Mouse (Mus musculus) cerebellum, adult (tissue): Measurements from ENCODE around the gene Fbxw17.
"Not testable (repeated sequence)": the region's sequence is repeated elsewhere in the genome, so short reads cannot be mapped to it uniquely, and the experiment has no call there.

Source experiments
- ATAC-seq: cut with Nextera tagmentation; 2 replicates; pipeline ENCODE4 v1.9.2; 2017; ENCODE audit warnings: mild to moderate bottlenecking, moderate library complexity, mixed read lengths; ENCODE audit not compliant: insufficient number of reproducible peaks, low FRiP score, low TSS enrichment

Gene Fbxw17

DNA sequence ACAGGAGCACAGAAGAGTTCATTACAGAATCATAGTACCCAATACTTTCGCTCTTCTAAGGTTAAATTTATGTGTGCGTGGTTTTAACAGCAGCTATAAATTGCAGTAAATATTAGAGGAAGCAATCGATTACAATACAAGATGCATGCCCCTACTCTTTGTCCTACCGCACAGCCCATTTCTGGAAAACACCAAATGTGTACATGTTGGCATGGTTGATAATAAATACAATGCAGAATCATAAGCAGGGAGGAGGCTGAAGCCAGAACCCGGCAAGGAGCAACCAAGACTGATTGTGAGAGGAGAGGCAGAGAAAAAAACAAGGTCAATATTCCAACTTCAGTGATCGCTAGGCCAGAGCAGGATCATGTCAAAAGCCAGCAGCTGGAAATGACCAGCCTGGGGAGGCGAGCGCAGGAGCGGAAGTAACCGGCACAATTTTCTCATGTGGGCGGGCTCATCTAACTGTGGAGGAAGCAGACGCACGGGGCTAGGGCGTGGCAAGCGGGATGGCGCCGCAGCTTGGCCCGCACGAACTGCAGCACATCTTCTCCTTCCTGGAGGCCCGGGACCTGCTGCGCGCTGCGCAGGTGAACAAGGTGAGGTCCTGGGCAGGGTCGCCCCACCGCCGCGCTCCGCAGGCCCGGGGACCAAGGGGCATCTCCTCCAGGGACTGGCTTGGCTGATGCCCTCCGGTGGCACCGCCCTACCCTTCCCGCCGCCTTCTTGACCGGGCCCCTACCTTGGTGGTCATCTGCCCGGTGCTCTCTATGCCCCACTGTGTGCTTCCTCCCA lies at the start of gene Fbxw17:
Gene Fbxw17, plus strand, starts transcription at position 476 of the 795 bp plus-strand sequence.
- ATAC-seq = peak; percentile 89

- ATAC-seq = not testable (repeated sequence)
Measured at GRCm38 (mm10) chr13:50372934-50373705, 44.5 kb upstream of the Fbxw17 start.

DNA sequence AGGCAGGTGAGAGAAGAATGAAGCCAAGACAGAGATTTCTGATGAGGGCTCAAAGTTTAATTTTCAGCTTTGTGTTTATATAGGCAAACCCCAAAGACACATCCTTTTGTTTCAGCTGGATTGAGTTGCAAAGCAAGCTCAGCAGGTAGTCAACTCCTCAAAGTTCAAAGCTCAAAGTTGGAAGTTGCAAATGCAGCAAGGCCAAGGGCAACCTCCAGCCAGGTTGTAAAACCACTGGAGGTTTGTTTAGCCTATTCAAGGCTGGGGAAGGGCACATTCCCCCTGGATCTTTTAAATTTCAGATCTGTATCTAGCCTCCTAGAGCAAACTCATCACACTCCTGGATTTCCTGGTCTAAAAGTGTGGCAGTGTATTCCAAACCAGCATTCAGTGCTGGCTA lies 28.5 kb upstream of the Fbxw17 start:
- ATAC-seq = not testable (repeated sequence)

DNA sequence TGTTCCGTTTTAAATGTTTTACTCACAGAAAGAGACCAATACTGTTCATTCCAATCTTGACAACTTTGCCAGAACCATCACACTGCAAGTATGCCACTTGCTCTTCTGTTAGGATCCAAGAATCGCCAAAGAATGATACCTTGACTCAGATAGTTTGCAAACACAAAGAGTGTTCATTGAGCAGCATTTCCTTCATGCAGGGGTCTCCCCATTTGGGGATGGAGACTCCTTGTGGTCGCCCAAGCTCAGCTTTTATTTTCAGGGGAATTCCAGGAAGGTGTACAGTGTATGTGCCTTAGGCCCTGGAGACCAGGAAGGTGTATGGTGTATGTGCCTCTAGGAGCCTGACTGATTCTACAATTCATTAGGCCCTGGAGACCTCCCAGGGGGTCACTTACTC lies 757 bp downstream of the Fbxw17 start:
- no peak for ATAC-seq

GRCm38 (mm10) chr13:50423625-50424209 lies 6.1 kb downstream of the Fbxw17 start:
- no peak for ATAC-seq

- no peak for ATAC-seq
Measured at GRCm38 (mm10) chr13:50424517-50424916, 6.9 kb downstream of the Fbxw17 start.

DNA sequence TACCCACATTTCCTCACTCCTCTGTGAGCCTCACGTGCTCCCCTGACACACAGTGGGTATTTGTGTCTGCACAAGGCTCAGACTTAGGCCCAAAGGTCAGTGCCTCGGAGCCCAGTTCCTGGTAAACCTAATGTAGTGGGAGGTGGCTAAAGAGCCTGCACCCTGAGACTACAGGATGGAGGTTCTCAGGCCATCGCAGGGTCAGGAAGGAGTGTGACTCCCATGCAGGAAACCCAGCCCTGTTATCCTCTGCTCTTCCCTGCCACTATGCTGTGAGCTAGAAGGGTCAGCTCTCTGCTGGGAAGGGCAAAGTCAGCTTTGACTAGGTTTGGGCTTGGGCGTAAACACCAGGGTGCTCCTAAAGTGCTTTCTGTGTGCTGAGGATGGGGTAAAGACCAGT lies 9.0 kb downstream of the Fbxw17 start:
- no peak for ATAC-seq

- ATAC-seq = no peak
Measured at GRCm38 (mm10) chr13:50443812-50444211, 26.1 kb downstream of the Fbxw17 start, which contains the start of gene Gm47429. Gm47429 (minus strand) TSS chr13:50443912.

DNA sequence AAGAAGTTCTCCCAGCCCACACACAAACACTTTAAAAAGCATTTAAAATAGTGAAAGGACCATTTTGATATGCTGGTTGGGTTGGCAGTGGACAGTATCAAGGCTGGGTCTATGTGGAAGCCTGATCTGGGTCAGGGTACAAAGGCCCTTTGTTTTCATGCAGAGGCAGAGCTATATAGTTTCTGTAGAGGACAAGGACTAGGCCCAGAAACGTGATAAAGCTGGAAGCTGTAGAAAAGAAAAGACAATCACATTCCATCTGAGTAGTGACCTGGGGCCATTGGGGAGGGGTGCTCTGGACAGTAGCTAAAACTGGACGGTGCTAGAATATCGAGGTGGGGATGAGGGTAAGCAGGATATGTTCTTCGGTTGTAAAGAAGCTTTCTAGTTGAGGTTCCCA lies 27.6 kb downstream of the Fbxw17 start:
- no peak for ATAC-seq

- ATAC-seq = not testable (repeated sequence)
Measured at GRCm38 (mm10) chr13:50452266-50452665, 34.6 kb downstream of the Fbxw17 start.

DNA sequence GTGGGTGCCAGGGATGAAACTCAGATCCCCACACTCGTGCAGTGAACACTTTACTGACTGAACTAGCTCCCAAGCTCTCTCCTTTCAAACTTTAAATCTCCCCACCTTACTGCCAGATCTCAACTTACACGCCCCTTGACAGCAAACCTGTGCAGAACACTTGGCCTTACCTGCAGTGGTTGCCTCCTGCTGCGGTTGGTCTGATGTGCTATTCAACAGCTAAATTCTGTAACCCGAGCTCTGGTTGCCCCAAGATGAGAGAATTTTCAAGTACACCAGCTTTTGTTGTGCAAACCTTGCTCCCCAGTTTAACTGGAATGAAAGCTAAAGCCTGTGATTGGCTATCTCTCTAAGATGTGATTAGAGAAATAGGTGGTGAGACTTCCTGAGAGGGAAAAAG lies 35.8 kb downstream of the Fbxw17 start:
- no peak for ATAC-seq

DNA sequence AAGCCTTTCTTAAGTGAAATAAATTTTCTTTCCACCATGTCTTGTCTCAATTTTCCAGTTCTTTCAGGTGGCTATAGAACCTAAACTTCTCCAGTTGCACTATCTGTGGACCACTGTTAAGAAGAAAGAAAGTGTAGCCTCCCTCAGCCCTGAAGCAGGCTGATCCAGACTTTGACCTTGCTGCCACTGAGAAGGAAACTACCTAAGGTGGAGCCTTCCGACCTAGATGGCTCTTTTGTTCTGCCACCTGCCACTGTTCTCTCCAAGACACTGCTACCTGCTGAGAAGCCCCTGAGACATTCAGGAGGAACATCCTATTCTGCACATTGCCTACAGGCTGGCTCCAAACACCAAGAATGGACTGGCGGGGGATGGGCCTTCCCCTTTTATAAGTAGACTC lies 42.8 kb downstream of the Fbxw17 start:
- not testable (repeated sequence) for ATAC-seq

DNA sequence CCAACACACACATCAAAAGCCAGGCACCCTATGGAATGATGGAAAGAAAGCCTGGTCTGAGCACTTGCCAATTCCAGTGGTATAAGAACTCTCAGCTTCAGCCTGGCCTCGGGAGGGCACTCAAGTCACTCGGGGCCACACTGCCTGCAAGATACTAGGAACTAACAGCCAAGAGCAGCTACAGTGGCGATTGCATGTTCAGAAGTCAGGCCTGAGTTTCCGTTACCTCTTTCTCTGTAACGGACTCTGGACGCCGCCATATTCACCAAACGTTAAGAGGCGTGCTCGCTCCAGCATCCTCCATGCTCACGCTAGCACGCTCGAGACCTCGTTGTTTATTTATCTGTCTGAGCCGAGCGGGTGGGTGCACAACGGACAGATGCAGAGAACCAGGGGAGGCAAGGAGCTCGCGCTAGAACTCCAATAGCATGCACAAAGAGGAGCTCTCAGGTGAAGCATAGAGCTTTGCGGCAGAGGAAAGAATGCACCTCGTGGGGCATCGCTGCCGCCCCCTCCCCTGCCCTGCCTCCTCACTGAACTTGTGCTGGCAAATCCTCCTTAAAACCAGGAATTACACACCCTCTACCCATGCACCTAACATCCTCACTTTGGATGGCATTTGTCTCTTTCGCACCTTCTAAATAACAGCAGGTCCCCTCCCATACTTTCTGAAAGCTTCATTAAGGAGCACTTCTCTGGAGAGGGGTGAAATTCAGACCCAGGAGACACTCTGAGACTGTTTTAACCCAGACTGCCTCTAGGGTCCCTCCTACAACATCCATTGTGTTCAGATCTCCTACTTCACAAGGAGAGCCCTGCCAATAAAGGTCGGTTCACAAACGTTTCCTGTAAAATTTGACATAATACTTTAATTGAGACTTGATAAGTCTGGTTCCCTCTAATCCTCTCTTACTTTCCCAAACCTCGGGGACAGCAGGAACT lies 47.2 kb downstream of the Fbxw17 start:
- ATAC-seq = no peak

GRCm38 (mm10) chr13:50467007-50467406 lies 49.3 kb downstream of the Fbxw17 start, which contains the start of gene Nutm2:
Nutm2 (plus strand) TSS chr13:50467307.
- no peak for ATAC-seq
